Mouse (Mus musculus) CH12.LX (cell line): ENCODE measurements at regions not wholly inside any gene's neighbourhood (a gene's known extent, or its start where the extent isn't known, plus 50 kb on each side); places are given as distances from the start of the nearest gene placed in this dataset.

Experiments used
- CTCF ChIP-seq, 2 experiments: IDR thresholded peaks in 1 of 2; conservative IDR thresholded peaks in 1 of 2; 2 replicates each; pipeline ENCODE4 v1.5.1; 2011 to 2012; ENCODE audit warnings: low read depth in 2 of 2, low read length in 2 of 2, improper control_type of control experiment in 1 of 2, inconsistent platforms in 1 of 2, mild to moderate bottlenecking in 1 of 2, moderate library complexity in 1 of 2
- E2F4 ChIP-seq: IDR thresholded peaks from 2 replicates; pipeline ENCODE4 v1.6.1; 2011; ENCODE audit warnings: low read depth, low read length, improper control_type of control experiment; ENCODE audit not compliant: insufficient replicate concordance
- HCFC1 ChIP-seq: IDR thresholded peaks from 2 replicates; pipeline ENCODE4 v1.6.1; 2012; ENCODE audit warnings: low read depth, mild to moderate bottlenecking, inconsistent platforms, low read length, improper control_type of control experiment
- IRF4 ChIP-seq: IDR thresholded peaks from 2 replicates; pipeline ENCODE4 v1.6.1; 2014; ENCODE audit warnings: low read depth, mild to moderate bottlenecking, inconsistent platforms, low read length, improper control_type of control experiment
- MAFK ChIP-seq: IDR thresholded peaks from 2 replicates; pipeline ENCODE4 v1.6.1; 2011; ENCODE audit warnings: low read length, improper control_type of control experiment; ENCODE audit not compliant: insufficient replicate concordance
- POLR2A ChIP-seq: IDR thresholded peaks from 2 replicates; pipeline ENCODE4 v1.6.1; 2011; ENCODE audit warnings: low read depth, mild to moderate bottlenecking, improper control_type of control experiment, low read length
- SIN3A ChIP-seq: IDR thresholded peaks from 2 replicates; pipeline ENCODE4 v1.6.1; 2012; ENCODE audit warnings: low read length, improper control_type of control experiment, inconsistent platforms
- ZKSCAN1 ChIP-seq: IDR thresholded peaks from 2 replicates; pipeline ENCODE4 v1.6.1; 2012; ENCODE audit warnings: low read depth, inconsistent platforms, low read length, improper control_type of control experiment, borderline replicate concordance

DNA sequence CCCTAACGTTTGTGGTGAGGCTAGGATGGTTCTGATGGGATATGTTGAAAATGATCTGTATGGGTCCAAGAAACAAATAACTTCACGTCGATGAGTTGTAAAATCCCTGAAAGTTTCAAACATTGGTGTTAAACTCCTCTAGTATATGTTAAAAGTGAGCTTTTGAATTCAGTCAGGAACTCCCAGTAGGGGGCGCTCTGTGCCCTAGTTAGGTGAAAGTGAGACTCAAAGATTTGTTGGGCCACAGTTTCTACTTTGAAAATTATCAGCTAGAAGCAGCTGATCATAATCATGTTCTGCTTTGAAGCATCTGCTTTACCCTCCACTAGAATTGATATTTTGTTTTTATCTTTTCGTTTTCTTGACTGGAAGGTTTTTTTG is 215.6 kb downstream of the Samd9l start:
- TF ChIP-seq CTCF (conservative IDR thresholded peaks at IDR 0.05 in 1 of 2, IDR thresholded peaks at IDR 0.05 in 1 of 2; ENCODE audit: low read depth in 2 of 2, low read length in 2 of 2) (peak; percentile 87 to 90), E2F4 (no peak), HCFC1 (0 out of 2 replicates have a peak, but pooled peaks have one; percentile 11), IRF4 (peak; percentile 30; the same call in 1 of the 2 replicates), MAFK (no peak), ZKSCAN1 (no peak), POLR2A (no peak), SIN3A (no peak)
